Mouse (Mus musculus): ENCODE results near the gene Tagap1. TPM values are rescaled to one million over a fixed set of nuclear protein-coding genes. Genes with fewer than 3 reads are reported as not detected.
"Not testable (repeated sequence)": the region's sequence is repeated elsewhere in the genome, so short reads cannot be mapped to it uniquely, and the experiment has no call there.

Gene Tagap1
- total RNA-seq, 2 experiments from 2014 or later: 32.2 to 32.9 TPM

- not testable (repeated sequence) for DNase-seq (ENCODE audit: low spot score in 2 of 2)
These were observed 2.0 kb upstream of the Tagap1 start for GRCm38 (mm10) chr17:6962936-6963335.

- not testable (repeated sequence) for DNase-seq (ENCODE audit: low spot score in 2 of 2)
These were observed 1.4 kb upstream of the Tagap1 start for GRCm38 (mm10) chr17:6962339-6962738.

GRCm38 (mm10) chr17:6961181-6962000 is 435 bp upstream of the Tagap1 start:
- peak in 1 of 2 experiments; percentile 15 for DNase-seq (ENCODE audit: low spot score in 2 of 2)

- not testable (repeated sequence) for DNase-seq (ENCODE audit: low spot score in 2 of 2)
These were observed 607 bp downstream of the Tagap1 start for GRCm38 (mm10) chr17:6960349-6960748.

- not testable (repeated sequence) for DNase-seq (ENCODE audit: low spot score in 2 of 2)
These were observed 1.3 kb downstream of the Tagap1 start for GRCm38 (mm10) chr17:6959543-6960259.

- DNase-seq (ENCODE audit: low spot score in 2 of 2): not testable (repeated sequence)
These were observed 2.1 kb downstream of the Tagap1 start for GRCm38 (mm10) chr17:6958881-6959280.

GRCm38 (mm10) chr17:6948769-6949228 is 12.2 kb downstream of the Tagap1 start:
- DNase-seq (ENCODE audit: low spot score in 2 of 2): not testable (repeated sequence)

- peak; percentile 64 to 82 for DNase-seq (ENCODE audit: low spot score in 2 of 2)
These were observed 12.8 kb downstream of the Tagap1 start, which contains the start of gene Rsph3b for GRCm38 (mm10) chr17:6947984-6948768. Gene Rsph3b (minus strand): TSS chr17:6948682.

- not testable (repeated sequence) for DNase-seq (ENCODE audit: low spot score in 2 of 2)
These were observed 13.3 kb downstream of the Tagap1 start for GRCm38 (mm10) chr17:6947637-6947983.

- DNase-seq (ENCODE audit: low spot score in 2 of 2): not testable (repeated sequence)
These were observed 18.4 kb downstream of the Tagap1 start for GRCm38 (mm10) chr17:6942560-6942959.

GRCm38 (mm10) chr17:6931625-6932024 is 29.3 kb downstream of the Tagap1 start:
- DNase-seq (ENCODE audit: low spot score in 2 of 2): not testable (repeated sequence)

GRCm38 (mm10) chr17:6920351-6920894 is 40.5 kb downstream of the Tagap1 start:
- not testable (repeated sequence) for DNase-seq (ENCODE audit: low spot score in 2 of 2)

- not testable (repeated sequence) for DNase-seq (ENCODE audit: low spot score in 2 of 2)
These were observed 41.6 kb downstream of the Tagap1 start for GRCm38 (mm10) chr17:6919388-6919787.

GRCm38 (mm10) chr17:6915282-6915681 is 45.7 kb downstream of the Tagap1 start:
- not testable (repeated sequence) for DNase-seq (ENCODE audit: low spot score in 2 of 2)

GRCm38 (mm10) chr17:6914066-6914465 is 46.9 kb downstream of the Tagap1 start:
- DNase-seq (ENCODE audit: low spot score in 2 of 2): not testable (repeated sequence)

Other genes starting within 250 kb of the Tagap1 start
- gene Ezr, start 178.4 kb downstream of the Tagap1 start, total RNA-seq (2021): 10 to 100 TPM; 42.4 to 46.8 TPM
- gene Rsph3b, start 12.5 kb downstream of the Tagap1 start, total RNA-seq (2021): 10 to 100 TPM; 30.1 to 31.0 TPM
- gene Rnaset2b, start 9.5 kb upstream of the Tagap1 start, total RNA-seq (2021): 10 to 100 TPM; 43.6 to 44.5 TPM
- gene Gm49721, start 17.7 kb upstream of the Tagap1 start, total RNA-seq (2021): under 1 TPM; 0.23 to 0.70 TPM
- gene Gm1604a, start 64.4 kb upstream of the Tagap1 start, total RNA-seq (2021): 1 to 10 TPM; 1.4 to 1.9 TPM
- 10 to 100 TPM; 59.6 to 60.0 TPM for gene Rps6ka2, start 209.0 kb upstream of the Tagap1 start, total RNA-seq (2021)

Measured in left cerebral cortex, adult 18-20 months (tissue).